10 mouse cellular contexts compared by ENCODE assay signal in genomic region chr11:45103498-45104336, GRCm38 (mm10).
DNase-seq lines count a peak whose midpoint lies in the region; ATAC-seq and TF ChIP-seq lines count a peak whose summit lies in the region.
"Had no signal": no experiment of that assay in that cellular context is flagged by ENCODE, and none has a peak within 500 bp of the region (broad histone marks: within the 10 kb centered on the region; RNA-seq: fewer than 3 reads in every experiment).

No protein-coding gene starts in this region.

- intact Hi-C loops in gastrocnemius, adult 2 months (cut with DNase I) = no loop called here

- H3K27me3 ChIP-seq in kidney, postnatal 0 days (ENCODE audit: insufficient read depth, low read length) = no peaks in the 10 kb centered on the region
- no peaks in the 10 kb centered on the region for H3K27me3 ChIP-seq in midbrain, embryonic 10.5 days (ENCODE audit: low read depth, poor library complexity, severe bottlenecking)
- H3K27me3 ChIP-seq in stomach, postnatal 0 days (ENCODE audit: control insufficient read depth, insufficient read depth, low read length) = no peaks in the 10 kb centered on the region
- H3K27me3 ChIP-seq in intestine, postnatal 0 days (replicated peaks; ENCODE audit: control insufficient read depth, insufficient read depth, low read length) = no peaks in the 10 kb centered on the region
- H3K27me3 ChIP-seq: CH12.LX; neural tube, embryonic 12.5 days had no signal

- TF ChIP-seq CTCF in gastrocnemius, adult 2 months (IDR thresholded peaks at IDR 0.05) = no peak
- no peak for TF ChIP-seq CTCF in kidney, postnatal 0 days (IDR thresholded peaks at IDR 0.05; ENCODE audit: low read depth)
- no peak for TF ChIP-seq CTCF in stomach, postnatal 0 days (IDR thresholded peaks at IDR 0.05; ENCODE audit: low read depth)
- no peak for TF ChIP-seq CTCF in intestine, postnatal 0 days (IDR thresholded peaks at IDR 0.05; ENCODE audit: low read depth)

- DNase-seq in cerebellum, postnatal 36 days = peak; percentile 6 to 7
- no peak for DNase-seq in cerebellum, adult 9-10 months
- DNase-seq in brain, embryonic 18.5 days (ENCODE audit: low read depth, low spot score) = peak; percentile 26
- peak; percentile 40 for DNase-seq in gastrocnemius, adult 2 months
- DNase-seq in kidney, postnatal 0 days (ENCODE audit: low spot score) = peak; percentile 49
- peak; percentile 38 for DNase-seq in midbrain, embryonic 10.5 days (ENCODE audit: low spot score)
- DNase-seq in stomach, postnatal 0 days (ENCODE audit: low spot score) = no peak

- H3K27ac ChIP-seq in gastrocnemius, adult 2 months = no peak overlapping the region
- H3K27ac ChIP-seq in kidney, postnatal 0 days = no peak overlapping the region
- H3K27ac ChIP-seq in midbrain, embryonic 10.5 days (replicated peaks) = 0 out of 2 replicates have a peak overlapping the region, but pooled peaks have one; percentile 6
- H3K27ac ChIP-seq in stomach, postnatal 0 days (replicated peaks) = no peak overlapping the region
- H3K27ac ChIP-seq in intestine, postnatal 0 days (ENCODE audit: low read depth, low read length) = no peak overlapping the region
- H3K27ac ChIP-seq: neural tube, embryonic 12.5 days had no signal

- H3K4me1 ChIP-seq in kidney, postnatal 0 days (replicated peaks; ENCODE audit: insufficient read depth, low read length) = peaks cover 6% of the 10 kb centered on the region; the same call in 1 of the 2 replicates
- peaks cover 11% of the 10 kb centered on the region for H3K4me1 ChIP-seq in midbrain, embryonic 10.5 days
- no peaks in the 10 kb centered on the region for H3K4me1 ChIP-seq in stomach, postnatal 0 days (replicated peaks; ENCODE audit: control insufficient read depth, insufficient read depth)
- no peaks in the 10 kb centered on the region for H3K4me1 ChIP-seq in intestine, postnatal 0 days (replicated peaks; ENCODE audit: control insufficient read depth, insufficient read depth, low read length)
- H3K4me1 ChIP-seq: neural tube, embryonic 12.5 days had no signal

- ATAC-seq in kidney, postnatal 0 days (replicated peaks; ENCODE audit: low FRiP score, low read depth) = 0 out of 2 replicates have a peak, but pooled peaks have one; percentile 54
- ATAC-seq in stomach, postnatal 0 days (ENCODE audit: low FRiP score, low TSS enrichment) = no peak; the same call in 1 of the 2 replicates
- no peak for ATAC-seq in intestine, postnatal 0 days

- TF ChIP-seq EP300 in stomach, postnatal 0 days (optimal IDR thresholded peaks at IDR 0.05) = no peak

- H3K36me3 ChIP-seq in kidney, postnatal 0 days (ENCODE audit: insufficient read depth, low read length) = no peaks in the 10 kb centered on the region
- no peaks in the 10 kb centered on the region for H3K36me3 ChIP-seq in midbrain, embryonic 10.5 days
- no peaks in the 10 kb centered on the region for H3K36me3 ChIP-seq in stomach, postnatal 0 days (ENCODE audit: control insufficient read depth, insufficient read depth, low read length)
- H3K36me3 ChIP-seq in intestine, postnatal 0 days (ENCODE audit: control insufficient read depth, insufficient read depth) = no peaks in the 10 kb centered on the region
- H3K36me3 ChIP-seq: neural tube, embryonic 12.5 days had no signal

- WGBS in kidney, postnatal 0 days = 35% methylated on average over 12 of the region's 12 CpGs
- 58% methylated on average over 12 of the region's 12 CpGs for WGBS in midbrain, embryonic 10.5 days
- 52% methylated on average over 12 of the region's 12 CpGs for WGBS in stomach, postnatal 0 days
- 78% methylated on average over 12 of the region's 12 CpGs for WGBS in intestine, postnatal 0 days

- no peaks in the 10 kb centered on the region for H3K9me3 ChIP-seq in kidney, postnatal 0 days (replicated peaks; ENCODE audit: low read length)
- H3K9me3 ChIP-seq in midbrain, embryonic 10.5 days (replicated peaks) = no peaks in the 10 kb centered on the region
- H3K9me3 ChIP-seq in stomach, postnatal 0 days (ENCODE audit: control insufficient read depth, low read length) = no peaks in the 10 kb centered on the region
- no peaks in the 10 kb centered on the region for H3K9me3 ChIP-seq in intestine, postnatal 0 days (ENCODE audit: control insufficient read depth)
- H3K9me3 ChIP-seq: neural tube, embryonic 12.5 days had no signal

- 0 out of 2 replicates have a peak overlapping the region, but pooled peaks have one; percentile 30 for H3K4me2 ChIP-seq in kidney, postnatal 0 days (ENCODE audit: low read length)
- H3K4me2 ChIP-seq in stomach, postnatal 0 days (replicated peaks; ENCODE audit: low read depth) = no peak overlapping the region
- H3K4me2 ChIP-seq in intestine, postnatal 0 days (replicated peaks; ENCODE audit: low read depth) = no peak overlapping the region
- H3K4me2 ChIP-seq: neural tube, embryonic 12.5 days had no signal

- no peak overlapping the region for H3K4me3 ChIP-seq in gastrocnemius, adult 2 months
- no peak overlapping the region for H3K4me3 ChIP-seq in kidney, postnatal 0 days (replicated peaks; ENCODE audit: low read depth, low read length)
- H3K4me3 ChIP-seq in midbrain, embryonic 10.5 days = no peak overlapping the region
- H3K4me3 ChIP-seq in stomach, postnatal 0 days (ENCODE audit: low read depth, low read length) = no peak overlapping the region
- H3K4me3 ChIP-seq in intestine, postnatal 0 days (ENCODE audit: low read depth, low read length) = no peak overlapping the region
- H3K4me3 ChIP-seq: neural tube, embryonic 12.5 days had no signal

- H3K9ac ChIP-seq in kidney, postnatal 0 days (ENCODE audit: low read depth, low read length) = no peak overlapping the region
- H3K9ac ChIP-seq in stomach, postnatal 0 days (ENCODE audit: low read length) = no peak overlapping the region
- no peak overlapping the region for H3K9ac ChIP-seq in intestine, postnatal 0 days (ENCODE audit: low read depth, low read length)
- H3K9ac ChIP-seq: neural tube, embryonic 12.5 days had no signal

Comparison
In these comparisons a context has a peak if more than half of its experiments do, and no peak if none do; other contexts are left out.
1. DNase-seq: peak in cerebellum, postnatal 36 days (2 of 2), brain, embryonic 18.5 days (single experiment), gastrocnemius, adult 2 months (single experiment), kidney, postnatal 0 days (single experiment) and midbrain, embryonic 10.5 days (single experiment); none in cerebellum, adult 9-10 months (single experiment) and stomach, postnatal 0 days (single experiment).